In the genomic region with DNA sequence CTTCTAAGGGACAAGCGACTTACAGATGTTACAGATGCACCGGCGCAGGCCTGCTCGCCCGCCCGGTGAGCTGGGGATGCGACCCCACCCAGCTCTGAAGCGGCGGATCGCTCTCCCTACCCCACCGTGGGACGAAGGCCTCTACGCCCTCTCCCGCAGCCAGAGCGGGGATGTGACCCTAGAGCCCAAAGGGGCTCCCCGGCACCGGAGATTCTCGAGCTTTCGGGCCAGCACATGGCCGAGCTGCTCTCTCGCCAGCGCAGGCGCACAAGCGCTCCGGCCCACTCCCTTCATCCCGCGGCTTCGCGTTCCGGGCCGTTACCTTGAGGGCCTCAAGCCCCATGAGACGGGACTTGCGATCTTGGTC, we compare ENCODE assay signal across 8 mouse cellular contexts. TPM values are rescaled to one million over a fixed set of nuclear protein-coding genes. Genes with fewer than 3 reads are reported as not detected.
DNase-seq lines count a peak whose midpoint lies in the region; ATAC-seq and TF ChIP-seq lines count a peak whose summit lies in the region.

No protein-coding gene starts in this region.

- H3K4me1 ChIP-seq in heart, embryonic 10.5 days = peaks cover 24% of the 10 kb centered on the region
- peaks cover 51% of the 10 kb centered on the region for H3K4me1 ChIP-seq in E14TG2a.4 (replicated peaks; ENCODE audit: low read depth, low read length)

- intact Hi-C loops in left cerebral cortex, postnatal 4 days (cut with DNase I) = no loop called here

- H3K9me3 ChIP-seq in heart, embryonic 10.5 days = no peaks in the 10 kb centered on the region
- H3K9me3 ChIP-seq in E14TG2a.4 (ENCODE audit: low read length) = no peaks in the 10 kb centered on the region

- DNase-seq in heart, embryonic 10.5 days (ENCODE audit: low spot score) = no peak
- DNase-seq in heart, adult 18-20 months = no peak
- no peak for DNase-seq in left cerebral cortex, postnatal 4 days
- no peak for DNase-seq in spleen, postnatal 36 days (ENCODE audit: low spot score in 2 of 2)
- DNase-seq in thymus, postnatal 14 days = no peak

- H3K27ac ChIP-seq in heart, embryonic 10.5 days = peak overlapping the region; percentile 97

- peak overlapping the region; percentile 93 for H3K4me3 ChIP-seq in heart, embryonic 10.5 days
- H3K4me3 ChIP-seq in E14TG2a.4 (replicated peaks; ENCODE audit: low read length) = peak overlapping the region; percentile 99

- no peak for TF ChIP-seq CTCF in E14TG2a.4 (conservative IDR thresholded peaks at IDR 0.05; ENCODE audit: low read length)

- H3K36me3 ChIP-seq in heart, embryonic 10.5 days = peaks cover 16% of the 10 kb centered on the region
- peaks cover 39% of the 10 kb centered on the region for H3K36me3 ChIP-seq in E14TG2a.4 (ENCODE audit: insufficient read depth, low read length)

- no peaks in the 10 kb centered on the region for H3K27me3 ChIP-seq in heart, embryonic 10.5 days (ENCODE audit: insufficient read depth, poor library complexity, severe bottlenecking)
- H3K27me3 ChIP-seq in E14TG2a.4 (ENCODE audit: insufficient read depth, low read length) = no peaks in the 10 kb centered on the region

- peak; percentile 39 for ATAC-seq in granulocyte monocyte progenitor cell, adult 5-6 weeks (replicated peaks; ENCODE audit: poor library complexity, severe bottlenecking)
- ATAC-seq in megakaryocyte progenitor cell, adult 5-6 weeks (replicated peaks; ENCODE audit: poor library complexity) = peak; percentile 47

- under 1% methylated on average over 33 of the region's 33 CpGs for WGBS in heart, embryonic 10.5 days

RNA-seq across cellular contexts. Expression of a gene that starts 0.3 kb away (rescaled TPM):
- 521 and 603 TPM in 2 replicates for polyA plus RNA-seq in heart, embryonic 10.5 days (2016; fragmentation: Nextera tagmentation; extraction: Ambion mirVana)
- total RNA-seq in heart, adult 18-20 months (2021) = 100 to 1,000 TPM; 142 to 150 TPM
- 412 and 454 TPM in 2 replicates for total RNA-seq in granulocyte monocyte progenitor cell, adult 5-6 weeks (2014; fragmentation: Nextera tagmentation)
- total RNA-seq in granulocyte monocyte progenitor cell, adult 5-6 weeks (2017) = 535 and 555 TPM in 2 replicates
- 536 and 576 TPM in 2 replicates for total RNA-seq in megakaryocyte progenitor cell, adult 5-6 weeks (2015)
- 522 and 555 TPM in 2 replicates for total RNA-seq in megakaryocyte progenitor cell, adult 5-6 weeks (2017)
- total RNA-seq in left cerebral cortex, postnatal 4 days (2021) = 100 to 1,000 TPM; 306 to 309 TPM

RNA-seq across cellular contexts. Expression of a gene that starts 0.4 kb away (rescaled TPM):
- 15.9 and 16.1 TPM in 2 replicates for polyA plus RNA-seq in heart, embryonic 10.5 days (2016; fragmentation: Nextera tagmentation; extraction: Ambion mirVana)
- 10 to 100 TPM; 20.5 to 22.8 TPM for total RNA-seq in heart, adult 18-20 months (2021)
- 8.6 and 13.0 TPM in 2 replicates for total RNA-seq in granulocyte monocyte progenitor cell, adult 5-6 weeks (2014; fragmentation: Nextera tagmentation)
- 7.7 and 11.1 TPM in 2 replicates for total RNA-seq in granulocyte monocyte progenitor cell, adult 5-6 weeks (2017)
- total RNA-seq in megakaryocyte progenitor cell, adult 5-6 weeks (2015) = 8.4 and 10.7 TPM in 2 replicates
- total RNA-seq in megakaryocyte progenitor cell, adult 5-6 weeks (2017) = 7.7 and 11.7 TPM in 2 replicates
- total RNA-seq in left cerebral cortex, postnatal 4 days (2021) = 10 to 100 TPM; 11.4 to 13.0 TPM

RNA-seq across cellular contexts. Expression of a gene that starts 36.1 kb away (rescaled TPM):
- 7.3 and 8.4 TPM in 2 replicates for polyA plus RNA-seq in heart, embryonic 10.5 days (2016; fragmentation: Nextera tagmentation; extraction: Ambion mirVana)
- total RNA-seq in heart, adult 18-20 months (2021) = 10 to 100 TPM; 33.7 to 35.8 TPM
- not detected in 2 replicates for total RNA-seq in granulocyte monocyte progenitor cell, adult 5-6 weeks (2014; fragmentation: Nextera tagmentation)
- total RNA-seq in granulocyte monocyte progenitor cell, adult 5-6 weeks (2017) = not detected in 2 replicates
- not detected in 2 replicates for total RNA-seq in megakaryocyte progenitor cell, adult 5-6 weeks (2015)
- total RNA-seq in megakaryocyte progenitor cell, adult 5-6 weeks (2017) = not detected in 2 replicates
- 1 to 10 TPM; 6.3 to 8.6 TPM for total RNA-seq in left cerebral cortex, postnatal 4 days (2021)

Comparison
In these comparisons a context has a peak if more than half of its experiments do, and no peak if none do; other contexts are left out.
1. RNA of a gene that starts 36.1 kb away (total RNA-seq): 33.7 to 35.8 TPM in heart, adult 18-20 months and 6.3 to 8.6 TPM in left cerebral cortex, postnatal 4 days; not detected in granulocyte monocyte progenitor cell, adult 5-6 weeks and not detected in megakaryocyte progenitor cell, adult 5-6 weeks; every median in the first group is over 4 times any median in the second.